Mouse (Mus musculus): Measurements from ENCODE around the gene Rgcc.

The Rgcc gene

GRCm38 (mm10) chr14:79303150-79303549 is 1.7 kb upstream of the Rgcc start:
- in situ Hi-C loops (cut with MseI, MboI) = loop anchor here (25.0 kb wide), 1 partner anchor 641 kb away; no protein-coding TSS in a partner anchor

GRCm38 (mm10) chr14:79300641-79301350 is 649 bp downstream of the Rgcc start:
- in situ Hi-C loops (cut with MseI, MboI) = loop anchor here (25.0 kb wide), 1 partner anchor 638 kb away; no protein-coding TSS in a partner anchor

GRCm38 (mm10) chr14:79299796-79300195 is 1.6 kb downstream of the Rgcc start:
- in situ Hi-C loops (cut with MseI, MboI) = loop anchor here (25.0 kb wide), 1 partner anchor 637 kb away; no protein-coding TSS in a partner anchor

- in situ Hi-C loops (cut with MseI, MboI) = no loop called here
These were observed 2.2 kb downstream of the Rgcc start for GRCm38 (mm10) chr14:79299230-79299629.

- in situ Hi-C loops (cut with MseI, MboI) = no loop called here
These were observed 3.0 kb downstream of the Rgcc start for GRCm38 (mm10) chr14:79298314-79298992.

GRCm38 (mm10) chr14:79296836-79297235 is 4.6 kb downstream of the Rgcc start:
- in situ Hi-C loops (cut with MseI, MboI) = no loop called here

GRCm38 (mm10) chr14:79296201-79296600 is 5.2 kb downstream of the Rgcc start:
- in situ Hi-C loops (cut with MseI, MboI) = no loop called here

GRCm38 (mm10) chr14:79295579-79295978 is 5.9 kb downstream of the Rgcc start:
- in situ Hi-C loops (cut with MseI, MboI) = no loop called here

- in situ Hi-C loops (cut with MseI, MboI) = no loop called here
These were observed 6.5 kb downstream of the Rgcc start for GRCm38 (mm10) chr14:79294950-79295349.

- in situ Hi-C loops (cut with MseI, MboI) = no loop called here
These were observed 7.2 kb downstream of the Rgcc start for GRCm38 (mm10) chr14:79294051-79294814.

- in situ Hi-C loops (cut with MseI, MboI) = no loop called here
These were observed 8.2 kb downstream of the Rgcc start for GRCm38 (mm10) chr14:79293119-79293780.

GRCm38 (mm10) chr14:79291629-79292028 is 9.8 kb downstream of the Rgcc start:
- in situ Hi-C loops (cut with MseI, MboI) = no loop called here

- in situ Hi-C loops (cut with MseI, MboI) = no loop called here
These were observed 10.6 kb downstream of the Rgcc start for GRCm38 (mm10) chr14:79290683-79291425.

- in situ Hi-C loops (cut with MseI, MboI) = no loop called here
These were observed 11.5 kb downstream of the Rgcc start for GRCm38 (mm10) chr14:79289909-79290308.

- in situ Hi-C loops (cut with MseI, MboI) = no loop called here
These were observed 13.2 kb downstream of the Rgcc start for GRCm38 (mm10) chr14:79288280-79288679.

- in situ Hi-C loops (cut with MseI, MboI) = no loop called here
These were observed 14.1 kb downstream of the Rgcc start for GRCm38 (mm10) chr14:79287251-79287863.

GRCm38 (mm10) chr14:79285549-79285948 is 15.9 kb downstream of the Rgcc start:
- in situ Hi-C loops (cut with MseI, MboI) = no loop called here

GRCm38 (mm10) chr14:79284616-79285015 is 16.8 kb downstream of the Rgcc start:
- in situ Hi-C loops (cut with MseI, MboI) = no loop called here

GRCm38 (mm10) chr14:79283952-79284351 is 17.5 kb downstream of the Rgcc start:
- in situ Hi-C loops (cut with MseI, MboI) = no loop called here

GRCm38 (mm10) chr14:79281894-79282553 is 19.4 kb downstream of the Rgcc start:
- in situ Hi-C loops (cut with MseI, MboI) = no loop called here

Measured in mouse trophoblast stem cell (cell line).